Mouse (Mus musculus): ENCODE results near the gene Fkbp2. TPM values are rescaled to one million over a fixed set of nuclear protein-coding genes. Genes with fewer than 3 reads are reported as not detected.

The Fkbp2 gene
- 100 to 1,000 TPM in 1 of 4 experiments, 10 to 100 TPM in 3; 63.5 to 104 (median 83.1) TPM for total RNA-seq (2022)

GRCm38 (mm10) chr19:6980381-6981093 lies at the start of gene Fkbp2:
TSS of gene Fkbp2 (minus strand) at chr19:6980501.
- DNase-seq (ENCODE audit: low spot score in 2 of 2): peak; percentile 98 to 99

GRCm38 (mm10) chr19:7029531-7029930 lies 49.2 kb upstream of the Fkbp2 start:
- peak; percentile 32 to 40 for DNase-seq (ENCODE audit: low spot score in 2 of 2)

- DNase-seq (ENCODE audit: low spot score in 2 of 2): no peak
These were observed 39.9 kb upstream of the Fkbp2 start for GRCm38 (mm10) chr19:7020224-7020641.

GRCm38 (mm10) chr19:7019191-7019590 lies 38.9 kb upstream of the Fkbp2 start, which contains the start of gene Fermt3:
TSS of gene Fermt3 (minus strand) at chr19:7019469.
- DNase-seq (ENCODE audit: low spot score in 2 of 2): no peak

- DNase-seq (ENCODE audit: low spot score in 2 of 2): no peak
These were observed 38.2 kb upstream of the Fkbp2 start for GRCm38 (mm10) chr19:7018546-7018945.

GRCm38 (mm10) chr19:7017541-7018457 lies 37.5 kb upstream of the Fkbp2 start:
- DNase-seq (ENCODE audit: low spot score in 2 of 2): no peak

GRCm38 (mm10) chr19:7014481-7015135 lies 34.3 kb upstream of the Fkbp2 start:
- DNase-seq (ENCODE audit: low spot score in 2 of 2): no peak

- no peak for DNase-seq (ENCODE audit: low spot score in 2 of 2)
These were observed 33.7 kb upstream of the Fkbp2 start for GRCm38 (mm10) chr19:7013984-7014383.

GRCm38 (mm10) chr19:7012426-7012825 lies 32.1 kb upstream of the Fkbp2 start:
- DNase-seq (ENCODE audit: low spot score in 2 of 2): no peak

GRCm38 (mm10) chr19:7006892-7007593 lies 26.7 kb upstream of the Fkbp2 start:
- no peak for DNase-seq (ENCODE audit: low spot score in 2 of 2)

GRCm38 (mm10) chr19:6999360-7000063 lies 19.2 kb upstream of the Fkbp2 start:
- DNase-seq (ENCODE audit: low spot score in 2 of 2): no peak

- DNase-seq (ENCODE audit: low spot score in 2 of 2): no peak
These were observed 17.5 kb upstream of the Fkbp2 start for GRCm38 (mm10) chr19:6997721-6998290.

GRCm38 (mm10) chr19:6996006-6996405 lies 15.7 kb upstream of the Fkbp2 start, which contains the start of the genes Nudt22 and Trpt1:
TSS of gene Nudt22 (minus strand) at chr19:6996117.
TSS of gene Trpt1 (plus strand) at chr19:6996131.
- DNase-seq (ENCODE audit: low spot score in 2 of 2): peak; percentile 79 to 83

- DNase-seq (ENCODE audit: low spot score in 2 of 2): peak in 1 of 2 experiments; percentile 23
These were observed 15.1 kb upstream of the Fkbp2 start for GRCm38 (mm10) chr19:6995255-6995991.

- no peak for DNase-seq (ENCODE audit: low spot score in 2 of 2)
These were observed 14.2 kb upstream of the Fkbp2 start for GRCm38 (mm10) chr19:6994489-6994888.

- DNase-seq (ENCODE audit: low spot score in 2 of 2): no peak
These were observed 13.7 kb upstream of the Fkbp2 start for GRCm38 (mm10) chr19:6994002-6994401.

- no peak for DNase-seq (ENCODE audit: low spot score in 2 of 2)
These were observed 12.9 kb upstream of the Fkbp2 start for GRCm38 (mm10) chr19:6993011-6993770.
